Mouse (Mus musculus) heart, embryonic 10.5 days (tissue): Measurements from ENCODE around the gene Flywch2. TPM values are rescaled to one million over a fixed set of nuclear protein-coding genes. Genes with fewer than 3 reads are reported as not detected.

Source experiments
- DNase-seq: peaks from one replicate; pipeline ENCODE4 v3.0.0-alpha.2; 2017; ENCODE audit warnings: low spot score
- H3K27ac ChIP-seq: fragments of 300-500 bp; sonication (generic); 2 replicates; pipeline ENCODE4 v1.5.1; 2016; ENCODE audit warnings: mild to moderate bottlenecking
- H3K27me3 ChIP-seq: fragments of 300-500 bp; sonication (generic); 2 replicates; pipeline ENCODE4 v1.6.1; 2016; ENCODE audit warnings: mild to moderate bottlenecking; ENCODE audit not compliant: poor library complexity, insufficient read depth, severe bottlenecking
- H3K36me3 ChIP-seq: fragments of 300-500 bp; sonication (generic); 2 replicates; pipeline ENCODE4 v1.6.1; 2016; ENCODE audit warnings: mild to moderate bottlenecking, moderate library complexity
- H3K4me1 ChIP-seq: fragments of 300-500 bp; sonication (generic); 2 replicates; pipeline ENCODE4 v1.6.1; 2016; ENCODE audit warnings: mild to moderate bottlenecking
- H3K4me3 ChIP-seq: fragments of 300-500 bp; sonication (generic); 2 replicates; pipeline ENCODE4 v1.5.1; 2016; ENCODE audit warnings: mild to moderate bottlenecking, moderate library complexity
- H3K9me3 ChIP-seq: fragments of 300-500 bp; sonication (generic); 2 replicates; pipeline ENCODE4 v1.6.1; 2016; ENCODE audit warnings: mild to moderate bottlenecking, moderate library complexity
- WGBS: fragments of 180-500 bp; shearing (Covaris S2); methylation state at CpG from one replicate; pipeline ENCODE4 v1.1.7; 2016; 5-methylcytosine and 5-hydroxymethylcytosine counted together
- polyA plus RNA-seq: library from polyadenylated mRNA; unstranded; fragments of >200 nt; fragmentation: Nextera tagmentation; extraction: Ambion mirVana; gene quantifications from 2 replicates; pipeline ENCODE4 v1.2.1, GENCODE M21; 2016

Flywch2 gene
- polyA plus RNA-seq, 1 experiment from 2014 or later, result 20.3 TPM

- Histone ChIP-seq H3K27me3 (peaks cover 86% of the 10 kb centered on the region), H3K9me3 (no peaks in the 10 kb centered on the region), H3K36me3 (no peaks in the 10 kb centered on the region), H3K27ac (no peak overlapping the region), H3K4me1 (peaks cover 50% of the 10 kb centered on the region), H3K4me3 (0 out of 2 replicates have a peak overlapping the region, but pooled peaks have one; percentile 47)
- 16% methylated on average over 8 of the region's 8 CpGs for WGBS
- no peak for DNase-seq
Measured at GRCm38 (mm10) chr17:23744076-23744475, 41.8 kb downstream of the Flywch2 start.

- H3K4me3 ChIP-seq, result peak overlapping the region; percentile 41; the same call in 1 of the 2 replicates
- peaks cover 57% of the 10 kb centered on the region for H3K4me1 ChIP-seq
Measured at GRCm38 (mm10) chr17:23742941-23743340, 42.9 kb downstream of the Flywch2 start.

GRCm38 (mm10) chr17:23742210-23742793, 43.6 kb downstream of the Flywch2 start:
- Histone ChIP-seq H3K4me1 (peaks cover 63% of the 10 kb centered on the region), H3K9me3 (no peaks in the 10 kb centered on the region), H3K27ac (no peak overlapping the region), H3K4me3 (peak overlapping the region; percentile 41), H3K27me3 (peaks cover 93% of the 10 kb centered on the region), H3K36me3 (peaks cover 7% of the 10 kb centered on the region)
- DNase-seq, result peak; percentile 70
- WGBS, result 7% methylated on average over 44 of the region's 44 CpGs

More at GRCm38 (mm10) chr17:23742941-23743340, 42.9 kb downstream of the Flywch2 start:
- 59% methylated on average over 12 of the region's 12 CpGs for WGBS
- DNase-seq, result peak; percentile 70
- no peak overlapping the region for H3K27ac ChIP-seq
- peaks cover 93% of the 10 kb centered on the region for H3K27me3 ChIP-seq
- H3K9me3 ChIP-seq, result no peaks in the 10 kb centered on the region
- H3K36me3 ChIP-seq, result peaks cover under 1% of the 10 kb centered on the region; the same call in 1 of the 2 replicates

- Histone ChIP-seq H3K36me3 (peaks cover 14% of the 10 kb centered on the region), H3K4me3 (peak overlapping the region; percentile 41; the same call in 1 of the 2 replicates), H3K4me1 (peaks cover 63% of the 10 kb centered on the region), H3K27ac (no peak overlapping the region), H3K9me3 (no peaks in the 10 kb centered on the region), H3K27me3 (peaks cover 93% of the 10 kb centered on the region)
- WGBS, result 47% methylated on average over 38 of the region's 38 CpGs
- no peak for DNase-seq
Measured at GRCm38 (mm10) chr17:23741359-23742209, 44.3 kb downstream of the Flywch2 start.

GRCm38 (mm10) chr17:23740598-23741021, 45.3 kb downstream of the Flywch2 start, which contains the start of gene Paqr4:
TSS of gene Paqr4 (minus strand) at chr17:23740867.
- H3K27me3 ChIP-seq, result peaks cover 87% of the 10 kb centered on the region
- H3K36me3 ChIP-seq, result peaks cover 18% of the 10 kb centered on the region
- WGBS, result 4% methylated on average over 13 of the region's 13 CpGs
- H3K4me1 ChIP-seq, result peaks cover 54% of the 10 kb centered on the region
- peak within 1 kb of the TSS; percentile 72 for H3K27ac ChIP-seq
- H3K4me3 ChIP-seq, result peak within 1 kb of the TSS; percentile 68
- no peak for DNase-seq
- no peaks in the 10 kb centered on the region for H3K9me3 ChIP-seq

- H3K9me3 ChIP-seq, result no peaks in the 10 kb centered on the region
- WGBS, result under 1% methylated on average over 46 of the region's 46 CpGs
- H3K4me3 ChIP-seq, result peak overlapping the region; percentile 68
- H3K27me3 ChIP-seq, result peaks cover 86% of the 10 kb centered on the region
- peak; percentile 95 for DNase-seq
- H3K4me1 ChIP-seq, result peaks cover 49% of the 10 kb centered on the region
- H3K27ac ChIP-seq, result peak overlapping the region; percentile 72
- peaks cover 23% of the 10 kb centered on the region for H3K36me3 ChIP-seq
Measured at GRCm38 (mm10) chr17:23740136-23740584, 45.7 kb downstream of the Flywch2 start.

GRCm38 (mm10) chr17:23739202-23740135, 46.4 kb downstream of the Flywch2 start:
- peaks cover 79% of the 10 kb centered on the region for H3K27me3 ChIP-seq
- H3K4me1 ChIP-seq, result peaks cover 43% of the 10 kb centered on the region
- peak overlapping the region; percentile 68 for H3K4me3 ChIP-seq
- peak; percentile 75 for DNase-seq
- peaks cover 26% of the 10 kb centered on the region for H3K36me3 ChIP-seq
- peak overlapping the region; percentile 72 for H3K27ac ChIP-seq
- no peaks in the 10 kb centered on the region for H3K9me3 ChIP-seq
- WGBS, result under 1% methylated on average over 48 of the region's 48 CpGs

- Histone ChIP-seq H3K27me3 (peaks cover 72% of the 10 kb centered on the region), H3K9me3 (no peaks in the 10 kb centered on the region), H3K4me3 (peak overlapping the region; percentile 68), H3K27ac (no peak overlapping the region), H3K4me1 (peaks cover 40% of the 10 kb centered on the region), H3K36me3 (peaks cover 31% of the 10 kb centered on the region)
- DNase-seq, result peak; percentile 69
- 33% methylated on average over 2 of the region's 2 CpGs for WGBS
Measured at GRCm38 (mm10) chr17:23738836-23739201, 47.1 kb downstream of the Flywch2 start.

- Histone ChIP-seq H3K27me3 (peaks cover 62% of the 10 kb centered on the region), H3K9me3 (no peaks in the 10 kb centered on the region), H3K36me3 (peaks cover 37% of the 10 kb centered on the region), H3K4me3 (no peak overlapping the region), H3K4me1 (peaks cover 40% of the 10 kb centered on the region), H3K27ac (no peak overlapping the region)
- WGBS, result 62% methylated on average over 15 of the region's 15 CpGs
- DNase-seq, result peak; percentile 71
Measured at GRCm38 (mm10) chr17:23737493-23738445, 48.1 kb downstream of the Flywch2 start.

GRCm38 (mm10) chr17:23734341-23734740, 51.5 kb downstream of the Flywch2 start:
- H3K4me1 ChIP-seq, result peaks cover 15% of the 10 kb centered on the region
- no peak overlapping the region for H3K27ac ChIP-seq
- WGBS, result 92% methylated on average over 1 of the region's 1 CpGs
- no peak overlapping the region for H3K4me3 ChIP-seq
- H3K9me3 ChIP-seq, result no peaks in the 10 kb centered on the region
- H3K36me3 ChIP-seq, result peaks cover 40% of the 10 kb centered on the region
- no peak for DNase-seq
- peaks cover 35% of the 10 kb centered on the region for H3K27me3 ChIP-seq

GRCm38 (mm10) chr17:23730441-23730840, 55.4 kb downstream of the Flywch2 start:
- H3K27me3 ChIP-seq, result peaks cover 2% of the 10 kb centered on the region; the same call in 1 of the 2 replicates

More at GRCm38 (mm10) chr17:23730441-23730840, 55.4 kb downstream of the Flywch2 start:
- Histone ChIP-seq H3K4me3 (no peak overlapping the region), H3K27ac (no peak overlapping the region), H3K4me1 (peaks cover 19% of the 10 kb centered on the region), H3K36me3 (peaks cover 20% of the 10 kb centered on the region), H3K9me3 (no peaks in the 10 kb centered on the region)
- no peak for DNase-seq
- WGBS, result 65% methylated on average over 1 of the region's 1 CpGs
